Mouse (Mus musculus) R1 (cell line): Measurements from ENCODE around the gene Ccnd3.
"Not testable (repeated sequence)": the region's sequence is repeated elsewhere in the genome, so short reads cannot be mapped to it uniquely, and the experiment has no call there.

Experiments
- DNase-seq: peaks from one replicate; pipeline ENCODE4 v3.0.0-alpha.2; 2018; ENCODE audit warnings: low read depth, low spot score

The Ccnd3 gene

GRCm38 (mm10) chr17:47594183-47594968, 89.5 kb downstream of the Ccnd3 start:
- peak; percentile 76 for DNase-seq

DNA sequence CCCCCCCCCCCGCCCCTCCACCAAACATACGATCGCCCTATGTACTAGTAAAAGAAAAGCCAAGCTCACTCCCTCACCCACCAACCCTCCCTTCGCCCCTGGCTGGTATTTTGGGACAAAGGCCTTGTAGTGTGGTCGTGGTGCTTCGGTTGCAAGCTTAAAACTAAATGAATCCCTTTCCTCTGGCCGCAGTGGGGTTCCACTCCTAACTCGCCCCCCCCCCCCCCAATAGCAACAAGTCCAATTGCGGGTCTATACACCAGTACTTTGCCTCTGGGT, 90.1 kb downstream of the Ccnd3 start:
- DNase-seq = no peak

DNA sequence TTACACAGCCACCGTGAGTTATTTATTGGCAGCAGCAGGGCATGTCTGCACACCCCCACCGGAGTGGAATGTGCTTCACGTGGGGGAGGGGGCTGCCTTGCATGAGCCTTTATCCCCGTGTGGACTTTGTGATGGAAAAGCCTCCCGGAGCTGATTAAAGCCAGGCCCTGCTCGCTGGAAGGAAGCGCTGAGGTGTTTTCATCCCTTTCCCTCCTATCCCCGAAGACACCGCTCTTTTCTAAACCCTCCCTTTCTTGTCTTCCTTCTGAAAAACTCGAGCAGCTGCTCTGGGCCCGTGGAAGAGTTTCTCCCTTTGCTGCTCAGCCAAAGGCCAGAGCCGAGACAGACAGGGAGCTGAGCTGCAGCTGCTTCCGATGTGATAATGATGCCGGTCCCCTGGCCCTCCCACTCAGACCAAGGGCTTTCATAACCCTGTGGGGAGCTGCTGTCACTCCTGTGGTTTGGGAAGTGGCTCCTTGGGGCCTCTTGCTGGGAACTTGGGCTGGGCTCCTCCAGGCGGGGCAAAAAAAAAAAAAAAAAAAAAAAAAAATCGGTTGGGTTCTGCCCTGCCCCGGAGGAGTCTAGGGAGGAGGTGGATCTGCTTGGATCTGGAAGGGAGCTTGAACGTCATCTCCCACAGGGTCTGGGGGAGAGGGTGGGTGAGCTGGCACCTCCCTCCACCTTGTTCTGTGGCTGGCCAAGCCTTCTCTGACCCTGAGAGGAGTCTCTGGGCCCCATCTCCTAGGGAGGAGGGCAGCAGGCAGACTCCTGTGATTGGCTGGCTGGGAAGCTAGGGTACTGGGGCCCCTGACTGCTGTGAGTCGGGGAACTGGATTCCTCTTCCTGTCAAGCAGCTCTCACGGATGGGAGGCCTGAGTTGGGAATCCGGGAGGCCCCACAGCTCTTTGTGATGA, 90.7 kb downstream of the Ccnd3 start:
- DNase-seq = peak; percentile 92

DNA sequence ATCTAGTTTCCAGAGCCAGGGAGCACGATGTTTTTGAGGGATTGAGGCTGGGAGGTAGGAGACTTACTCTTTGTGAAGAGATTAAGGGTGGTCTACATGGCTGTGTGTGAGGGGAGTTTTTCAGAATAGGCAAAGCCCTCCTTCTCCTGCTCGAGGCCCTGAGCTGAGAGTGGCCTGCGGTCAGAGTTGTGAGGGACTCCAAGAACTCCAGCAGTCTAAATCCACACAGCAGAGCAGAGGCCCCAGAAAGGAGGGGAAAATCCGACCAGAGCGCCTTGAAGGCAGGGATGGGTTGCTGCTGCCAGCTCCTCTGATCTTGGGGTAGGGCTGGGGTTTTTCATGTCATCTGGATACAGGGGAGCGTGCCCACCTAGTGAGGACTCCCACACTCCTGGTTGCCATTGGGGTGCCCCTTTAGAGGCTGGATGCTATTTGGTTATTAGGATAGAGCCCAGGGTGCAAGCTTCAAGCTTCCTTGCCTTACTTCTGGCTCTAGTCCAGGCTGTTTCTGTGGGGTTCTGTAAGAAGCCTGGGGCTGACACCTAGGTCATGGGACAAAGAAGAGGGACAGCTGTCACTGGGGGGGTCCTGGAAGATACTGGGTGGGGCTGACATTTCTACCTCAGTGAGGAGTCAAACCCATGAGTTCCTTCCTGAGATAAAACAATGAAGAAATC, 91.4 kb downstream of the Ccnd3 start:
- DNase-seq = no peak

DNA sequence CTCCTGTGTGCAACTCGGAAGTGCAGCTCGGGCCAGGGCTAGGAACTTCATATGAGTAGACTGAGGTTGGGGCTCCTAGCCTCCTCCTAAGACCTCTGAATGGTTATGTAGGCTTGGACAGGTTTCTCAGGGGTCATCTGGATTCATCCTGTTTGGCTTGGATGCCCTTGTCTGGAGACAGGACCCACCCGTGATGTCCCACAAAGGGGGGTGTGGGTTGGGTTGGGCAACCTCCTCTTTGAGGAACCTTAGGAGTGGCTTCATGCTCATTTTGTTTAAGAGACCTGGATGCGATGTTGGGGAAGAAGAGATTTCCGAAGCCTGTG, 92.0 kb downstream of the Ccnd3 start:
- DNase-seq = peak; percentile 53

GRCm38 (mm10) chr17:47597261-47597660, 92.4 kb downstream of the Ccnd3 start:
- no peak for DNase-seq

GRCm38 (mm10) chr17:47597838-47598579, 93.2 kb downstream of the Ccnd3 start:
- DNase-seq = peak; percentile 88

DNA sequence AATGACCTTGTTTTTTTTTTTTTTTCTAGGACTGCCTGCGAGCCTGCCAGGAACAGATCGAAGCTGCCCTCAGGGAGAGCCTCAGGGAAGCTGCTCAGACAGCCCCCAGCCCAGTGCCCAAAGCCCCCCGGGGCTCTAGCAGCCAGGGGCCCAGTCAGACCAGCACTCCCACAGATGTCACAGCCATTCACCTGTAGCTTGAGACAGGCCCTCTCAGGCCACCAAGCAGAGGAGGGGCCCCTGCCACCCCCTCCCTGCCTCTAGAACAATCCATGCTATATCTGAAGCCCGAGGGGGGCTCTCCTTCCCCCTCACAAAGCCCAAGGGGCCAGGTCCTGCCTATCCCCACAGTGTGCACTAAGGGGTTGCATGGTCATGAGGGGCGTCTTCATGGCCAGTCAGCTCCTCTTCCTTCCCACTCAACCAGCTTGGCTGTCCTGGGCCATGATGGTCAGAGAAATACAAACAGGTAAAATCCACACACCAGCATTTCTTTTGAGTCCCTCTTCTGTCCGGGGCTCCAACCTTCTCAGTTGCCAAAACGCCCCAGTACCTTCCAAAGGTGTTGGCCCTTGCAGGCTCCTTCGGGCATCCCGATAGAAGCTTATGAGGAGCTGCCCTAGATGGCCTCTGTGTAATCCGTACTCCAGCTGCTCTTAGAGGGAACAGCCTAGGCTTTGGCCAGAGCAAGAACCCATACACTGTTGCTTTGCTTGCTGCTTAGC, 93.9 kb downstream of the Ccnd3 start:
- not testable (repeated sequence) for DNase-seq

- DNase-seq = peak; percentile 86
Measured at GRCm38 (mm10) chr17:47599511-47600297, 94.9 kb downstream of the Ccnd3 start.

- peak; percentile 64 for DNase-seq
Measured at GRCm38 (mm10) chr17:47600601-47601388, 95.9 kb downstream of the Ccnd3 start.

DNA sequence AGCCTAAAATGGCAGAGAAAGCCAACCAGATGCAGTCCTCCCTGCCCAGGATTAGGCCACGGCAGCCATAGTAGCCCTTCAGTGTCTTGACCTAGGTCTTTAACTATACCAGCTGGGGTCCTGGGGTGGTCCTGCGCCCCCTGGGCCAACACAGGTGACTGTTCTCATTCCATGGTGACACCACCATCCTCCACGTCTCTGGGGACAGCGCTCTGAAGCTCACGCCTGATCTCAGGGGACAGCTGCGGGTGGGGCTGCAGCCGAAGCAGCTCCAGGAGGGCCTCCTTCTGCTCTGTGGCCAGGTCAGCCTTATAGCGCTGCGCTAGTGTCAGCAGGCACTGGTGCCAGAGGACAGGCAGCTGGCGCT, 96.5 kb downstream of the Ccnd3 start:
- no peak for DNase-seq

GRCm38 (mm10) chr17:47602289-47602688, 97.4 kb downstream of the Ccnd3 start:
- no peak for DNase-seq

- DNase-seq = peak; percentile 47
Measured at GRCm38 (mm10) chr17:47606220-47606619, 101.4 kb downstream of the Ccnd3 start.

DNA sequence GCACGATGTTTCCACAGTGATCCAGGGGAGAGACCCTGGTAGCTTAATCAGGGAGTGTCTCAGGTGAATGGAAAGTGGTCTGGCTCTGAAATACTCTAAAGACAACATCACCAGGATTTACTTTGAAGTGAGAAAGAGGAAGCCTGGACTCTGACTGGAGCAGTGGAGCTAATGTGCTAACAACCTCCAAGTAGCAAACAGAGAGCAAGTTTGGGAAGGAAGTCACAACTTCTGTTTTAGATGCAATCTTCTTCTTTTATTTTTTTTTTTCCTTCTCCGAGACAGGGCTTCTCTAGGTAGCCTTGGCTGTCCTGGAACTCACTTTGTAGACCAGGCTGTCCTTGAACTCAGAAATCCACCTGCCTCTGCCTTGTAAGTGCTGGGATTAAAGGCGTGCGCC, 104.3 kb downstream of the Ccnd3 start:
- DNase-seq = no peak

GRCm38 (mm10) chr17:47610849-47611660, 106.2 kb downstream of the Ccnd3 start, which contains the start of the genes Bysl, Med20 and Gm20517:
Gene Bysl, minus strand, starts transcription at chr17:47611492.
Gene Med20, plus strand, starts transcription at chr17:47611582.
Gene Gm20517, plus strand, starts transcription at chr17:47611589.
- DNase-seq = peak; percentile 98

GRCm38 (mm10) chr17:47611661-47611982, 106.8 kb downstream of the Ccnd3 start:
- no peak for DNase-seq

DNA sequence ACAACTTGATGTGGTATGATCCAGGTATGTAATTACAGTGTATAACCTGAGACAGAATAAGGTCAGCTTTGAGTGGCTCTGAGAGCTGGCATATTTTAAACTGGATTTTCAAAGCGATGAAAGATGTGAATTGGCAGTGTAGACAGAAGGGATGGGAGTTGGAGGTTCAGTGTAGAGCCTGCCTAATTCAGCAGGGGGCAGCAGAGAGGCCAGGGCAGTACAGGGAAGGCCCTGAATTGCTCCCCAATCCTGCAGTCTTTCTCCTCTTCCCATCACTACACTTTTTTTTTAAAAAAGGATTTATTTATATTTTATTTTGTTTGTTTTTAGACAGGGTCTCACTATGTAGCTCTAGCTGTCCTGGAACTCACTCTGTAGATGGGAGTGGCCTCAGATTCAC, 109.2 kb downstream of the Ccnd3 start:
- DNase-seq = peak; percentile 56

- DNase-seq = no peak
Measured at GRCm38 (mm10) chr17:47616119-47616518, 111.3 kb downstream of the Ccnd3 start.

GRCm38 (mm10) chr17:47616652-47617051, 111.8 kb downstream of the Ccnd3 start:
- no peak for DNase-seq
